Mouse (Mus musculus): ENCODE data around the gene Tspan1. TPM values are rescaled to one million over a fixed set of nuclear protein-coding genes. Genes with fewer than 3 reads are reported as not detected.

The Tspan1 gene
- total and polyA plus RNA-seq, 3 experiments = 0.08 TPM; not detected in 2

- TF ChIP-seq IRF4 (IDR thresholded peaks at IDR 0.05; ENCODE audit: low read depth, low read length) (peak; percentile 83), MXI1 (IDR thresholded peaks at IDR 0.05; ENCODE audit: low read depth, low read length) (no peak), USF1 (IDR thresholded peaks at IDR 0.05; ENCODE audit: low read depth, low read length) (no peak), EP300 (IDR thresholded peaks at IDR 0.05; ENCODE audit: low read length) (peak; percentile 87), MYC (IDR thresholded peaks at IDR 0.05; ENCODE audit: low read depth, low read length) (no peak), ZC3H11A (IDR thresholded peaks at IDR 0.05; ENCODE audit: low read depth, low read length) (no peak)
Observed at GRCm38 (mm10) chr4:116137421-116137996, 29.9 kb downstream of the Tspan1 start (continued).

DNA sequence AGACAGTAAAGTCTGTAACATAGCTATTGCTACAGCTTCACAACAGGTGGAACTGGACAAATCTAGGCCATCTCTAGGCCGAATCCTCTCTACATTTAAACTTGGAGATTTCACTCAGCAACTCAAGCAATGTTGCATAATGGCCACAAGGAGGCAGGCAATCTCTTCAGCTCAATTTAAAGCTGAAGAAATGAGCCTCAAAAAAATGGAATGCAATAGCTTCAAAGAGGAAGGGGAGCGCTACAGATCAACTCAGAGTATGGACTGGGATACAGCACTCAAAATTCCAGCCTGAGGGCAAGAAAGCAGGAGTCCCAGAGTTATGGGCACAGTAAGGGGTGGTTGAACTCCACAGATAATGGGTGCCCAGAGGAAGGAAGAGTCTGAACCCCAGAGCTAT, 32.4 kb downstream of the Tspan1 start:
- H3K4me1 ChIP-seq (ENCODE audit: control insufficient read depth in 1 of 2, insufficient read depth in 2 of 2) = peaks cover 6 to 36% of the 10 kb centered on the region in 2 experiments
- H3K27ac ChIP-seq (ENCODE audit: insufficient read depth, low read depth) = no peak overlapping the region
- H3K79me2 ChIP-seq (replicated peaks; ENCODE audit: control insufficient read depth, extremely low read depth, insufficient read depth, poor library complexity, severe bottlenecking) = no peaks in the 10 kb centered on the region
- H3K36me3 ChIP-seq (replicated peaks in 1 of 2; ENCODE audit: control insufficient read depth in 1 of 2, insufficient read depth in 1 of 2, low read length in 1 of 2) = peaks cover 0 to 19% of the 10 kb centered on the region in 2 experiments
- peak; percentile 55 for DNase-seq (ENCODE audit: extremely low read depth)
- dilution Hi-C loops (cut with MboI; ENCODE audit: extremely low pct_ligation_motif_present, extremely low pct_unique_long_range_greater_than_20kb, low sequenced_read_pairs) = no loop called here
- H3K9ac ChIP-seq (ENCODE audit: insufficient read depth, low read depth) = no peak overlapping the region
- H3K9me3 ChIP-seq (replicated peaks; ENCODE audit: low read length) = no peaks in the 10 kb centered on the region
- H3K27me3 ChIP-seq (replicated peaks) = no peaks in the 10 kb centered on the region
- no peak overlapping the region for H3K4me2 ChIP-seq (ENCODE audit: insufficient read depth, low read depth, poor library complexity, severe bottlenecking)
- in situ Hi-C loops (cut with MboI; ENCODE audit: low pct_ligation_motif_present, low pct_unique_long_range_greater_than_20kb, low sequenced_read_pairs) = no loop called here
- H3K4me3 ChIP-seq (replicated peaks in 1 of 3; ENCODE audit: low read depth in 2 of 3, low read length in 2 of 3, poor library complexity in 1 of 3) = no peak overlapping the region
- TF ChIP-seq SMC3 (IDR thresholded peaks at IDR 0.05; ENCODE audit: low read depth, low read length) (peak; percentile 77), MYC (IDR thresholded peaks at IDR 0.05; ENCODE audit: low read depth, low read length) (no peak), ZMIZ1 (IDR thresholded peaks at IDR 0.05; ENCODE audit: low read depth, low read length) (no peak), RAD21 (IDR thresholded peaks at IDR 0.05; ENCODE audit: low read depth, low read length) (peak; percentile 91), MXI1 (IDR thresholded peaks at IDR 0.05; ENCODE audit: low read depth, low read length) (no peak), ZNF384 (IDR thresholded peaks at IDR 0.05; ENCODE audit: low read depth, low read length) (peak; percentile 85), POLR2AphosphoS2 (IDR thresholded peaks at IDR 0.05; ENCODE audit: low read depth, low read length) (no peak), CTCF (conservative IDR thresholded peaks at IDR 0.05 in 1 of 2, IDR thresholded peaks at IDR 0.05 in 1 of 2; ENCODE audit: low read depth in 2 of 2, low read length in 2 of 2) (peak; percentile 77 to 90), ZC3H11A (IDR thresholded peaks at IDR 0.05; ENCODE audit: low read depth, low read length) (peak; percentile 35; the same call in 1 of the 2 replicates), HCFC1 (IDR thresholded peaks at IDR 0.05; ENCODE audit: low read depth, low read length) (no peak), MAX (IDR thresholded peaks at IDR 0.05; ENCODE audit: low read length) (no peak), JUN (IDR thresholded peaks at IDR 0.05; ENCODE audit: insufficient read depth, low read depth, low read length) (no peak)

DNA sequence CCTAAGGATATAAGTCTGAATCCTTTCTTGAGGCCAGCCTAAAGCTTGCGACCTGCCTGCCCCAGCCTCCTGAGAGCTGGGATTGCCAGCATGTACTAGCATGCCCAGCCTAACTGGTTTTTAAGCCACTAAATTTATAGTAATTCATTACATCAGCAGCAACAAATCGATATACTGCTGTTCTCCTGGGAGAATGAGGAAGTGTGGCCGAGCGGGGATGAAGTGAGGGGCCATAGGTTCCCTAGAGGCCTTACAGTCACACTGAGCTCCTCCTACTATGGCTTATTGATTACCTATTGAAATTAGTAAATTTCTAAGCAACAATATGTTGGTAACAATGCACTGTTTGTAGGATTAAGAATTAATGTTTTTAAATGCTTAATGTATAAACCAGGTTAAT, 34.3 kb downstream of the Tspan1 start:
- no peaks in the 10 kb centered on the region for H3K9me3 ChIP-seq (replicated peaks; ENCODE audit: low read length)
- H3K4me1 ChIP-seq (ENCODE audit: control insufficient read depth in 1 of 2, insufficient read depth in 2 of 2) = peaks cover 6 to 32% of the 10 kb centered on the region in 2 experiments
- H3K27me3 ChIP-seq (replicated peaks) = no peaks in the 10 kb centered on the region
- H3K4me3 ChIP-seq (replicated peaks in 1 of 3; ENCODE audit: low read depth in 2 of 3, low read length in 2 of 3, poor library complexity in 1 of 3) = no peak overlapping the region
- in situ Hi-C loops (cut with MboI; ENCODE audit: low pct_ligation_motif_present, low pct_unique_long_range_greater_than_20kb, low sequenced_read_pairs) = no loop called here
- TF ChIP-seq EP300 (IDR thresholded peaks at IDR 0.05; ENCODE audit: low read length) (no peak), HCFC1 (IDR thresholded peaks at IDR 0.05; ENCODE audit: low read depth, low read length) (no peak), MAX (IDR thresholded peaks at IDR 0.05; ENCODE audit: low read length) (no peak), NELFE (IDR thresholded peaks at IDR 0.05; ENCODE audit: low read depth, low read length) (no peak), KAT2A (IDR thresholded peaks at IDR 0.05; ENCODE audit: insufficient replicate concordance, low read length) (no peak), TCF12 (IDR thresholded peaks at IDR 0.05; ENCODE audit: low read depth, low read length) (no peak), BHLHE40 (IDR thresholded peaks at IDR 0.05; ENCODE audit: low read depth, low read length) (no peak), MAZ (IDR thresholded peaks at IDR 0.05; ENCODE audit: low read depth, low read length) (no peak), GABPA (IDR thresholded peaks at IDR 0.05; ENCODE audit: insufficient replicate concordance, low read depth, low read length) (no peak), TBP (conservative IDR thresholded peaks at IDR 0.05; ENCODE audit: low read depth, low read length) (no peak), MXI1 (IDR thresholded peaks at IDR 0.05; ENCODE audit: low read depth, low read length) (no peak)
- H3K36me3 ChIP-seq (replicated peaks in 1 of 2; ENCODE audit: control insufficient read depth in 1 of 2, insufficient read depth in 1 of 2, low read length in 1 of 2) = peaks cover 0 to 19% of the 10 kb centered on the region in 2 experiments
- no peak overlapping the region for H3K27ac ChIP-seq (ENCODE audit: insufficient read depth, low read depth)
- H3K4me2 ChIP-seq (ENCODE audit: insufficient read depth, low read depth, poor library complexity, severe bottlenecking) = no peak overlapping the region
- H3K9ac ChIP-seq (ENCODE audit: insufficient read depth, low read depth) = no peak overlapping the region
- no peak for DNase-seq (ENCODE audit: extremely low read depth)
- dilution Hi-C loops (cut with MboI; ENCODE audit: extremely low pct_ligation_motif_present, extremely low pct_unique_long_range_greater_than_20kb, low sequenced_read_pairs) = no loop called here
- no peaks in the 10 kb centered on the region for H3K79me2 ChIP-seq (replicated peaks; ENCODE audit: control insufficient read depth, extremely low read depth, insufficient read depth, poor library complexity, severe bottlenecking)

All from CH12.LX (cell line).